Mouse (Mus musculus) kidney, adult 2 months (tissue): Measurements from ENCODE around the gene Ngb.

ENCODE experiments used
- CTCF ChIP-seq: fragments of 200-500 bp; conservative IDR thresholded peaks from 2 replicates; pipeline ENCODE4 v1.5.1; 2011; ENCODE audit warnings: low read depth, mild to moderate bottlenecking, control low read depth, low read length, moderate library complexity, mixed read lengths; ENCODE audit not compliant: insufficient read depth, insufficient read length
- POLR2A ChIP-seq: fragments of 200-500 bp; IDR thresholded peaks from one replicate; pipeline ENCODE4 v1.6.1; 2011; ENCODE audit warnings: low read depth, low read length, control low read depth

DNA sequence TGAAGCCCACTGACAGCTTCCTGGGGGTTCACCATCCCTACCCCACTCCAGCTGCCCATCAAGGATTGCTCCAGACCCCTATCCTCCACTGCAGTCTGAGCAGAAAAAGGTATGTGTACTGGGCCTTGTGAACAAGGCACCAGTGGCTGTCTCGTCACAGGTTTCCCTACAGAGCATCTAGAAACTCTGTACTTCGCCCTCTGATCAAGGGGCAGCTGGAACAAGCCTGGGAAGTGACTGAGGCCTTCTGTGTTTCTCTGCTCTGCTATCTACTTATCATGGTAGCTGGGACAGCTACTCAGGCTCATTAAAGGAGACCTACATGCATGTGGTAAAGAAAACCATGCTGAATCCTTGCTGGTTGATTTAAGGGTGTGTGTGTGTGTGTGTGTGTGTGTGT is 12.6 kb downstream of the Ngb start:
- TF ChIP-seq CTCF (no peak), POLR2A (no peak)
